Mouse (Mus musculus) intestine, embryonic 16.5 days (tissue): ENCODE results near the gene Rassf2. TPM values are rescaled to one million over a fixed set of nuclear protein-coding genes. Genes with fewer than 3 reads are reported as not detected.

ENCODE experiments used
- ATAC-seq: fragments of 200-750 bp; cut with Nextera tagmentation; 2 replicates; pipeline ENCODE4 v1.8.0; 2017; ENCODE audit warnings: moderate TSS enrichment, moderate library complexity
- H3K27ac ChIP-seq: fragments of 300-500 bp; sonication (generic); 2 replicates; pipeline ENCODE4 v1.5.1; 2014; ENCODE audit warnings: mild to moderate bottlenecking, low read length
- H3K27me3 ChIP-seq: fragments of 300-500 bp; sonication (generic); replicated peaks from 2 replicates; pipeline ENCODE4 v1.6.1; 2014; ENCODE audit warnings: low read length, control low read depth, mixed read lengths; ENCODE audit not compliant: control insufficient read depth, insufficient read depth
- H3K36me3 ChIP-seq: fragments of 300-500 bp; sonication (generic); 2 replicates; pipeline ENCODE4 v1.6.1; 2014; ENCODE audit warnings: low read length, control low read depth; ENCODE audit not compliant: control insufficient read depth, insufficient read depth
- H3K4me1 ChIP-seq: fragments of 300-500 bp; sonication (generic); 2 replicates; pipeline ENCODE4 v1.6.1; 2014; ENCODE audit warnings: low read length, control low read depth, mixed read lengths; ENCODE audit not compliant: control insufficient read depth, insufficient read depth
- H3K4me2 ChIP-seq: fragments of 300-500 bp; sonication (generic); 2 replicates; pipeline ENCODE4 v1.6.1; 2014; ENCODE audit warnings: low read depth, low read length, control low read depth
- H3K4me3 ChIP-seq: fragments of 300-500 bp; sonication (generic); 2 replicates; pipeline ENCODE4 v1.5.1; 2014; ENCODE audit warnings: mild to moderate bottlenecking, low read length
- H3K9ac ChIP-seq: fragments of 300-500 bp; sonication (generic); 2 replicates; pipeline ENCODE4 v1.6.1; 2014; ENCODE audit warnings: low read depth, low read length
- H3K9me3 ChIP-seq: fragments of 300-500 bp; sonication (generic); 2 replicates; pipeline ENCODE4 v1.6.1; 2016; ENCODE audit warnings: low read length, control low read depth; ENCODE audit not compliant: control insufficient read depth
- WGBS: fragments of 180-500 bp; shearing (Covaris S2); extraction: QIAGEN DNeasy Blood & Tissue Kit; methylation state at CpG from one replicate; pipeline ENCODE4 v1.1.7; 2014; 5-methylcytosine and 5-hydroxymethylcytosine counted together
- polyA plus RNA-seq: library from polyadenylated mRNA; unstranded; fragments of >200 nt; fragmentation: Nextera tagmentation; extraction: Ambion mirVana; gene quantifications from 2 replicates; pipeline ENCODE4 v1.2.1, GENCODE M21; 2015

The Rassf2 gene
- polyA plus RNA-seq, 1 experiment from 2014 or later = 8.2 TPM

DNA sequence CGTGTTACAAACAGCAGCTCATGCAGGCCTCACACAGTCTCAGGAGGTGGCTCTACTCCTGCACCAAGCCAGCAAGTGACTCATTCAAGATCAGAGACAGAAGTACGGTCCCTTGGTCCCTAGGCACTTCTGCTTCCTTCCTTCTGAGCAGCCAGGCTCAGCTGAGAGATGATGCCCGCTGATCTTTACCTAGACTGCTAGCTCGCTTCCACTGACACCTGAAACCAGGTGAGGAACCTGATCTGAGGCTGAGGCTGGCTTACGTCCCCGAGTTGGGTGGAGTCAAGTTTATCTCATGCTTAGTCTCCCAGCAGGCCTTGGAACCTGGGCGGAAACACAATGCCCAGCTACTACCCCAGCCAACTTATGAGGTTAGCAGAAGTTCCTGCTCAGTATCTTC, 9.8 kb upstream of the Rassf2 start:
- H3K4me3 ChIP-seq = no peak overlapping the region
- H3K4me1 ChIP-seq = peaks cover 10% of the 10 kb centered on the region; the same call in 1 of the 2 replicates
- no peaks in the 10 kb centered on the region for H3K9me3 ChIP-seq
- WGBS = 53% methylated on average over 7 of the region's 7 CpGs
- H3K27me3 ChIP-seq = no peaks in the 10 kb centered on the region
- H3K27ac ChIP-seq = no peak overlapping the region
- H3K36me3 ChIP-seq = no peaks in the 10 kb centered on the region
- no peak for ATAC-seq
- H3K4me2 ChIP-seq = no peak overlapping the region
- no peak overlapping the region for H3K9ac ChIP-seq

DNA sequence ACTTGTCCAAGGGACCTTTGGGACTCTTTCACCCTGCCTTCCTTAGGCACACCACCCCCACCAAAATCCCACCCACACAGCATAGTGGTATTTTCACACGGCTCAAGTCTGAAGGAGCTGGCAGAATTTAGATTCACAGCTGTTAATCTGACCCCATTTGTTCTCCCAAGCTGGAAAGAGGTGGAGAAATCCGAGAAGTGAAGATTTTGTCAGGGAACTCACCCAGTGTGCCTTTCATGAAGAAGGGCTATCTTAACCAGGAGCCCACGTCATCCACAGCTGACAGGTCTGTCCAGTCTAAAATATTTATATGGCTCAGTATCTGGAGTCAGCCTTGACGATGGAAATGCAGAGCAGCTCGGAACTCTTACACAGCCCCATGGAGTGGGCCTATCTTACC, 6.3 kb upstream of the Rassf2 start:
- ATAC-seq = no peak
- no peaks in the 10 kb centered on the region for H3K36me3 ChIP-seq
- 67% methylated on average over 5 of the region's 5 CpGs for WGBS
- H3K27ac ChIP-seq = no peak overlapping the region
- H3K27me3 ChIP-seq = no peaks in the 10 kb centered on the region
- H3K9me3 ChIP-seq = no peaks in the 10 kb centered on the region
- H3K4me2 ChIP-seq = no peak overlapping the region
- H3K9ac ChIP-seq = no peak overlapping the region
- H3K4me3 ChIP-seq = no peak overlapping the region
- H3K4me1 ChIP-seq = peaks cover 2% of the 10 kb centered on the region; the same call in 1 of the 2 replicates

DNA sequence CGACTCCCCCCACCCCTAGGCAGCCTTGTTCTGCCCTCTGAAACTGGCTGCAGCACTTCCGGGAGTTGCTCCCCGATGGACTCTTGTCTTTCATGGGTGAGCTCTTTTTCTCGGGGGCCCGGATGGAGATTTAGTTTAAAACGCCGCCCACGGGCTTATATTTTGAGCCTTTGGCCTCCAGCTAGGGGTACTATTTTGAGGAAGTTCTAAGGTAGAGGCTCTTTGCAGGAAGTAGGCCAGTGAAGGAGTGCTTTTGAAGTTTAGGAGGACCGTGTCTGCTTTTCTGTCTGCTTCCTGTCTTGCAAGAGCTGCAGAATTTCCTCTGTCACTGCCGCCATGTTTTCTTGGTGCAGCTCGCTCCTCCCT, 5.4 kb upstream of the Rassf2 start:
- Histone ChIP-seq H3K36me3 (no peaks in the 10 kb centered on the region), H3K9me3 (no peaks in the 10 kb centered on the region), H3K27me3 (no peaks in the 10 kb centered on the region), H3K27ac (no peak overlapping the region), H3K4me2 (no peak overlapping the region), H3K9ac (no peak overlapping the region), H3K4me3 (no peak overlapping the region), H3K4me1 (peaks cover 9% of the 10 kb centered on the region; the same call in 1 of the 2 replicates)
- WGBS = 70% methylated on average over 11 of the region's 11 CpGs
- no peak for ATAC-seq

GRCm38 (mm10) chr2:132034590-132035469, 4.8 kb upstream of the Rassf2 start:
- Histone ChIP-seq H3K9ac (no peak overlapping the region), H3K36me3 (no peaks in the 10 kb centered on the region), H3K4me2 (no peak overlapping the region), H3K27ac (no peak overlapping the region), H3K27me3 (no peaks in the 10 kb centered on the region), H3K4me3 (no peak overlapping the region), H3K4me1 (peaks cover 10% of the 10 kb centered on the region; the same call in 1 of the 2 replicates), H3K9me3 (no peaks in the 10 kb centered on the region)
- WGBS = 77% methylated on average over 4 of the region's 4 CpGs
- no peak for ATAC-seq

- Histone ChIP-seq H3K9ac (no peak overlapping the region), H3K27me3 (0 out of 2 replicates have a peak, but pooled peaks cover 11% of the 10 kb centered on the region), H3K4me1 (peaks cover 21% of the 10 kb centered on the region; the same call in 1 of the 2 replicates), H3K36me3 (no peaks in the 10 kb centered on the region), H3K4me2 (no peak overlapping the region), H3K27ac (peak overlapping the region; percentile 78; the same call in 1 of the 2 replicates), H3K9me3 (no peaks in the 10 kb centered on the region), H3K4me3 (no peak overlapping the region)
- ATAC-seq = no peak
- WGBS = 80% methylated on average over 11 of the region's 11 CpGs
Observed at GRCm38 (mm10) chr2:132031364-132032095, 1.5 kb upstream of the Rassf2 start.

- H3K4me1 ChIP-seq = peaks cover 21% of the 10 kb centered on the region; the same call in 1 of the 2 replicates
- no peaks in the 10 kb centered on the region for H3K36me3 ChIP-seq
- H3K4me3 ChIP-seq = peak overlapping the region; percentile 69
- WGBS = 19% methylated on average over 23 of the region's 23 CpGs
- H3K9me3 ChIP-seq = no peaks in the 10 kb centered on the region
- H3K9ac ChIP-seq = peak overlapping the region; percentile 66
- H3K4me2 ChIP-seq = peak overlapping the region; percentile 98
- H3K27ac ChIP-seq = peak overlapping the region; percentile 78
- ATAC-seq = no peak; the same call in 1 of the 2 replicates
- H3K27me3 ChIP-seq = 0 out of 2 replicates have a peak, but pooled peaks cover 11% of the 10 kb centered on the region
Observed at GRCm38 (mm10) chr2:132030418-132031363, 633 bp upstream of the Rassf2 start.

- 2% methylated on average over 36 of the region's 36 CpGs for WGBS
Observed at GRCm38 (mm10) chr2:132028894-132029605, 1.0 kb downstream of the Rassf2 start.

DNA sequence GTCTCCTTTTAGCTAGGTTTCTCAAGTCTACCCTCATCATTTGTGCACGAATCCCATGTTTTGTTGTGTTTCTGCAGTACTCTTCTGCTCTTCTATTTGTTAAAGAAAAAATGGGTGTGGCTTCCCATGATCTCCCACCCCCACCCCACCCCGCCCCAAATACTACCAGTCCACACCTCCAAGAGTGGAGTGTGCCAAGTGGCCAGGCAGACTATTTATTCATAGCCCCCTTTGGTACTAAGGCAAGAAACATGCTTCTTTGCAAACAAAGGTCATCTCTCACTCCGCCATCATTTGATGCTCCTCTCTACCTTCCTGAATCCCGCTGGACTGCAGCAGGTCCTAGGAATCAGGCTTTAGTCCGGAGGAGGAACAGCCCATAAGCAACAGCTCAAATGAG, 2.0 kb downstream of the Rassf2 start:
- no peak for ATAC-seq
- Histone ChIP-seq H3K9me3 (no peaks in the 10 kb centered on the region), H3K4me3 (peak overlapping the region; percentile 69), H3K36me3 (no peaks in the 10 kb centered on the region), H3K4me1 (peaks cover 21% of the 10 kb centered on the region; the same call in 1 of the 2 replicates), H3K27me3 (0 out of 2 replicates have a peak, but pooled peaks cover 11% of the 10 kb centered on the region), H3K9ac (peak overlapping the region; percentile 71; the same call in 1 of the 2 replicates), H3K27ac (no peak overlapping the region), H3K4me2 (peak overlapping the region; percentile 98)
- WGBS = 54% methylated on average over 5 of the region's 5 CpGs

More at GRCm38 (mm10) chr2:132028894-132029605, 1.0 kb downstream of the Rassf2 start:
- Histone ChIP-seq H3K4me1 (peaks cover 21% of the 10 kb centered on the region; the same call in 1 of the 2 replicates), H3K4me3 (peak overlapping the region; percentile 69), H3K9ac (peak overlapping the region; percentile 71), H3K9me3 (no peaks in the 10 kb centered on the region), H3K27me3 (0 out of 2 replicates have a peak, but pooled peaks cover 11% of the 10 kb centered on the region), H3K36me3 (no peaks in the 10 kb centered on the region), H3K4me2 (peak overlapping the region; percentile 98), H3K27ac (peak overlapping the region; percentile 54)
- peak; percentile 35 for ATAC-seq
